Mouse (Mus musculus): ENCODE measurements around the gene Plekhh2. TPM values are rescaled to one million over a fixed set of nuclear protein-coding genes. Genes with fewer than 3 reads are reported as not detected.

Gene Plekhh2
- polyA plus RNA-seq, 1 experiment from 2014 or later: 1.7 TPM

DNA sequence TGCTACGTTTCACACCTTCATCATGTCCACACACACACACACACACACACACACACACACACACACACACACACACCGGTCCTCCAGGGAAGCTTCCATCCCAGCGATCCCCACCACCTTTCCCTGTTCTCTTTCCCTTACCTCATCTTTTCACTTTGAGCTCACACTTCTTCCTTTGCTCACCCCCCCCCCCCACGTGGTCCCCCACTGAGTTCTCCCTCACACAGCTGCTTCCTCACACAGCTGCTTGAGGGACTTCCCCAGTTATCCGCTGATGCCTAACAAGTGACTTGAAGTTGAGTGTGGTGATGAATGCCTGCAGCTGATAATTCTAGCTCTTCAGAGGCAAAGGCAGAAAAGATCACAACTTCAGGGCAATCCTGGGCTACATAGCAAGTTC lies 95.9 kb downstream of the Plekhh2 start:
- no peak overlapping the region for H3K9ac ChIP-seq (replicated peaks; ENCODE audit: low read depth, low read length)
- 73% methylated on average over 5 of the region's 5 CpGs for WGBS
- H3K27me3 ChIP-seq (replicated peaks; ENCODE audit: control insufficient read depth, insufficient read depth, low read length): no peaks in the 10 kb centered on the region
- ATAC-seq: no peak
- no peaks in the 10 kb centered on the region for H3K36me3 ChIP-seq (ENCODE audit: control insufficient read depth, insufficient read depth)
- H3K9me3 ChIP-seq (ENCODE audit: control insufficient read depth, low read length): no peaks in the 10 kb centered on the region
- H3K4me1 ChIP-seq (replicated peaks; ENCODE audit: control insufficient read depth, insufficient read depth, low read length): no peaks in the 10 kb centered on the region
- H3K4me2 ChIP-seq (ENCODE audit: low read length): no peak overlapping the region
- H3K27ac ChIP-seq (ENCODE audit: low read length): no peak overlapping the region
- H3K4me3 ChIP-seq (replicated peaks; ENCODE audit: low read length): no peak overlapping the region

DNA sequence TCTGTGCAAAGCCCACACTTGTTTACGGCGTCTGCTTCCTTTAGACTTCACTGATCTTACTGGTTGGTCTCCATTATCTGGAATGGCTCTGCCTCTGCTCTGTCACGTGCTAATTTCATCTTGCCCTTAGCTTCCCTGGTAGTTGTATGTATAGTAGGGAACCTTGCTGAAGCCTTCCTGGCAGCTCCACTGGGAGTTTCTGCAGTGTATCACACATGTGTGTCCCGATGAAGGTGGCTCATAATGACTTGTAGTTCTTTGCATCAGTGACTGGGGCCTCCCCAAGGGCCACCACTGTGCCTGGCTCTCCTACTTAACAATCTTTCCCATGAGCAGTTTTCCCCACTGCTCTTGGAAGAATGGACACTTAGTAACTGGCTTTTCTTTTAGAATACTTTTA lies 96.9 kb downstream of the Plekhh2 start:
- ATAC-seq: no peak
- no peak overlapping the region for H3K9ac ChIP-seq (replicated peaks; ENCODE audit: low read depth, low read length)
- H3K27ac ChIP-seq (ENCODE audit: low read length): no peak overlapping the region
- no peaks in the 10 kb centered on the region for H3K27me3 ChIP-seq (replicated peaks; ENCODE audit: control insufficient read depth, insufficient read depth, low read length)
- H3K4me1 ChIP-seq (replicated peaks; ENCODE audit: control insufficient read depth, insufficient read depth, low read length): no peaks in the 10 kb centered on the region
- WGBS: 87% methylated on average over 4 of the region's 4 CpGs
- H3K36me3 ChIP-seq (ENCODE audit: control insufficient read depth, insufficient read depth): no peaks in the 10 kb centered on the region
- H3K9me3 ChIP-seq (ENCODE audit: control insufficient read depth, low read length): no peaks in the 10 kb centered on the region
- H3K4me2 ChIP-seq (ENCODE audit: low read length): no peak overlapping the region
- no peak overlapping the region for H3K4me3 ChIP-seq (replicated peaks; ENCODE audit: low read length)

DNA sequence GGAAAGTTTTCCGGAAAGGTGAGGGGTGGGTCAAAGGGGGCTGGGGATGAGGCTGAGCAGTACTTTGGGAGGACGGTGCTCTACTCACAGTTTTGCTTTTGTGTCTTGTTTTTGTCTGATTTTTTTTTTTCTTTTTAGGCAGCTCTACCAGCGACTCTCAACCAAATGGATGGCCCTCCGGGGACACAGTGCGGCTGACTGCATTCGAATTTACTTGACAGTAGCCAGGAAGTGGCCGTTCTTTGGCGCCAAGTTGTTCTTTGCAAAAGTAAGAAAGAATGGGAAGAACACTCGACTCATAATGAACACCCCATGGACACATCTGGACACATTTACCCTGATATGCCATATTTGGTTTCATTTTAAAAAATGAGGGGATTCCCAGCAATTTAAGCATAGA lies 99.8 kb downstream of the Plekhh2 start:
- 87% methylated on average over 9 of the region's 9 CpGs for WGBS
- no peak overlapping the region for H3K27ac ChIP-seq (ENCODE audit: low read length)
- ATAC-seq: no peak
- no peak overlapping the region for H3K4me2 ChIP-seq (ENCODE audit: low read length)
- no peaks in the 10 kb centered on the region for H3K27me3 ChIP-seq (replicated peaks; ENCODE audit: control insufficient read depth, insufficient read depth, low read length)
- no peaks in the 10 kb centered on the region for H3K36me3 ChIP-seq (ENCODE audit: control insufficient read depth, insufficient read depth)
- no peaks in the 10 kb centered on the region for H3K9me3 ChIP-seq (ENCODE audit: control insufficient read depth, low read length)
- H3K4me1 ChIP-seq (replicated peaks; ENCODE audit: control insufficient read depth, insufficient read depth, low read length): no peaks in the 10 kb centered on the region
- H3K9ac ChIP-seq (replicated peaks; ENCODE audit: low read depth, low read length): no peak overlapping the region
- no peak overlapping the region for H3K4me3 ChIP-seq (replicated peaks; ENCODE audit: low read length)

DNA sequence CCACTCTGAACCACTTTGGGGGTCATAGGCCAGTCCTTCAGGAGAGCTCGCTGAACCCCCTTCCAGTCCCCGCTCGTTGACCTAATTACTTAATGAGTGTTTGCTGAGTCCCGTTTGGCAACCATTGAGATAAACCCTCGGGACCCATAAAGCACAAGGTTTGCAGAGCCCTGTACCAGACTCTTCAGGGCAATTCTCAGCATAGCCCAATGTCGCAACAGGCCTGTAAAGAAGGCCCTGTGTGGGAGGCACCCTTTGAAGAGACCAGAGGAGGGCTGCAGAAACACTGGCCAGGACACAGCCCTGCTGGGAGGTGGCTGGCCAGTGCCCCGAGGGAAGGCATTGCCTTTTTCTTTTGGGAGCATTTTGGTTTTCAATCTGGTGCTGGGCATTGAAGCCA lies 100.3 kb downstream of the Plekhh2 start:
- WGBS: 75% methylated on average over 7 of the region's 7 CpGs
- ATAC-seq: no peak
- H3K36me3 ChIP-seq (ENCODE audit: control insufficient read depth, insufficient read depth): no peaks in the 10 kb centered on the region

DNA sequence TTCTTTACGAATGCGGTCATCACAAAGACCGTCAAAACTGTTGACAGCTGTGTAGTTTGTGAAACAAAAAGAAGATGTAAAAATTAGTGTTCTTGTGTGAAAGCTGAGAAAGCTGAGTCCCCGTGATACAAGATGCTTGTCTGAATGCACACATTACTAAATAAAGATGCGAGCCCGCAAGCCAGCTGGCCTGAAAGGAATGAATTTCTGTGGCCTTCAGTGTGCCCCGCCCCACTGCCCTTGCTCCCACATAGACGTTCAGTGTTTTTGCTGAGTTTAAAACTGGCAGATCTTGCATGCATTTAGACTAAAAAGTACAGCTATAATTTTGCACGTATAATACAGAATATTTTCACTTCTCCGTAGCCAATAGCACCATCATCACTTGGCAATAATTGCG lies 104.1 kb downstream of the Plekhh2 start:
- Histone ChIP-seq H3K9ac (replicated peaks; ENCODE audit: low read depth, low read length) (no peak overlapping the region), H3K36me3 (ENCODE audit: control insufficient read depth, insufficient read depth) (no peaks in the 10 kb centered on the region), H3K9me3 (ENCODE audit: control insufficient read depth, low read length) (no peaks in the 10 kb centered on the region), H3K4me2 (ENCODE audit: low read length) (no peak overlapping the region), H3K4me1 (replicated peaks; ENCODE audit: control insufficient read depth, insufficient read depth, low read length) (no peaks in the 10 kb centered on the region), H3K4me3 (replicated peaks; ENCODE audit: low read length) (no peak overlapping the region), H3K27ac (ENCODE audit: low read length) (no peak overlapping the region), H3K27me3 (replicated peaks; ENCODE audit: control insufficient read depth, insufficient read depth, low read length) (no peaks in the 10 kb centered on the region)
- 71% methylated on average over 11 of the region's 11 CpGs for WGBS
- ATAC-seq: no peak

More for the DNA sequence above, 100.3 kb downstream of the Plekhh2 start:
- no peak overlapping the region for H3K4me3 ChIP-seq (replicated peaks; ENCODE audit: low read length)
- no peak overlapping the region for H3K9ac ChIP-seq (replicated peaks; ENCODE audit: low read depth, low read length)
- H3K27ac ChIP-seq (ENCODE audit: low read length): no peak overlapping the region
- H3K4me2 ChIP-seq (ENCODE audit: low read length): no peak overlapping the region
- H3K9me3 ChIP-seq (ENCODE audit: control insufficient read depth, low read length): no peaks in the 10 kb centered on the region
- H3K27me3 ChIP-seq (replicated peaks; ENCODE audit: control insufficient read depth, insufficient read depth, low read length): no peaks in the 10 kb centered on the region
- H3K4me1 ChIP-seq (replicated peaks; ENCODE audit: control insufficient read depth, insufficient read depth, low read length): no peaks in the 10 kb centered on the region

DNA sequence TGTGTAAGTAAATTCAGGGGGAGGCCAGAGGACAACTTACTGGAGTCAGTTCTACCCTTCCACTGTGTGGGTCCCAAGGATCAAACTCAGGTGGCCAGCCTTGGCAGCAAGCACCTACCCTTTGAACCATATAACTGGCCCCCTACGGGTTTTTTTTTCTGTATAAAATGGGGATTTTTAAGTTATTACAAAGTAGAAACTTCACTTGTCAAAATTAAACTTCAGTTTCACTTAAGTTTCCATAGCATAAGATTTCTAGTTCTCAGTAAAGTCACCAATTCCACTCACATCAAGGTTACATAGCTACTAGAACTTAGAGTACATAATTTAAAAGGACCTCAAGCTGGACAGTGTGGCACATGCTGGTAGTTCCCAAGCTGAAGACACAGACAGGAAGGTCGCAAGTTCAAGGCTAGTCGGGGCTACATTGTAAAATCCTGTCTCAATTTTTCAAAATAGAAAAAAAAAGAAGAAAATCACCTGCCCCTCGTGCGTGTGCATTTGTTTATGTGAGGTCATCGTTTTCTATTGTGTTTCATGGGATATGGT lies 104.9 kb downstream of the Plekhh2 start:
- Histone ChIP-seq H3K27ac (ENCODE audit: low read length) (no peak overlapping the region), H3K4me3 (replicated peaks; ENCODE audit: low read length) (no peak overlapping the region), H3K4me2 (ENCODE audit: low read length) (no peak overlapping the region), H3K27me3 (replicated peaks; ENCODE audit: control insufficient read depth, insufficient read depth, low read length) (no peaks in the 10 kb centered on the region), H3K36me3 (ENCODE audit: control insufficient read depth, insufficient read depth) (no peaks in the 10 kb centered on the region), H3K4me1 (replicated peaks; ENCODE audit: control insufficient read depth, insufficient read depth, low read length) (no peaks in the 10 kb centered on the region), H3K9ac (replicated peaks; ENCODE audit: low read depth, low read length) (no peak overlapping the region), H3K9me3 (ENCODE audit: control insufficient read depth, low read length) (no peaks in the 10 kb centered on the region)
- no peak for ATAC-seq
- WGBS: 83% methylated on average over 6 of the region's 6 CpGs

DNA sequence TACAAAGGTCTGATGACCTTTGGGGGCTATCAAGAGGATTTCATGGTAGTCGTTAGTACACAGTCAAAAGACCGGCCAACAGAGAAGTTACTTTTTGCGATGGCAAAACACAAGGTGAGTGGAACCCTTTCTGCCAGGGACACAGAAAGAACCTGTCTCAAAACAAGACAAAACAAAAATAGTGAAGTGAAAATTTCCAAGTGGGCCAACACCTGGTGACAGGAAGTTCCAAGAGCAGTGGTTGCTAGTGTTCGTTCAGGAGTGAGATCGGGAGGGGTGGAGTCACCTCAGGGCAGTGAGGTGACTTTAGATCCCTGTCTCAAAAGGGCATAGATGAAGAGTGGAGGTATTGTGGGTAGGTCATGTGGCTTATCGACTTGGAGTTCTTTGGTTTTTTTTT lies 106.3 kb downstream of the Plekhh2 start:
- Histone ChIP-seq H3K27ac (ENCODE audit: low read length) (no peak overlapping the region), H3K4me1 (replicated peaks; ENCODE audit: control insufficient read depth, insufficient read depth, low read length) (no peaks in the 10 kb centered on the region), H3K4me2 (ENCODE audit: low read length) (no peak overlapping the region), H3K9ac (replicated peaks; ENCODE audit: low read depth, low read length) (no peak overlapping the region), H3K27me3 (replicated peaks; ENCODE audit: control insufficient read depth, insufficient read depth, low read length) (no peaks in the 10 kb centered on the region), H3K9me3 (ENCODE audit: control insufficient read depth, low read length) (no peaks in the 10 kb centered on the region), H3K36me3 (ENCODE audit: control insufficient read depth, insufficient read depth) (no peaks in the 10 kb centered on the region), H3K4me3 (replicated peaks; ENCODE audit: low read length) (no peak overlapping the region)
- ATAC-seq: no peak
- 90% methylated on average over 6 of the region's 6 CpGs for WGBS

DNA sequence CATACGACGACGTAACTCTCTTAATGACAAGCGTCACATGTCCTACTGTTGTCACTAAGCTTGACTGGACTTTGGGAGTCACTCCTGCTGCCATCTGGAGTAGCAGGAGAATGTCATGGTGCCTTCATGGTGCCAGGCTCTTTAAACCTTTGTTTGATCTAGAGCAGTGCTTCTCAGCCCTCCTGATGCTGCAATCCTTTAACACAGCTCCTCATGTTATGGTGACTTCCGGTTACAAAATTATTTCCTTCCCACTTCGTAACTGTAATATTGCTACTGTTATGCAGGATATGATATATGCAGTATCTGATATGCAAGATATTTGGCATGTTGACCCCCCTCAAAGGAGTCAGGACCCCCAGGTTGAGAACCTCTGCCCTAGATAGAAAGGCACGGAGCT lies 107.4 kb downstream of the Plekhh2 start:
- H3K4me2 ChIP-seq (ENCODE audit: low read length): no peak overlapping the region
- ATAC-seq: no peak
- 86% methylated on average over 7 of the region's 7 CpGs for WGBS
- H3K9ac ChIP-seq (replicated peaks; ENCODE audit: low read depth, low read length): no peak overlapping the region
- no peaks in the 10 kb centered on the region for H3K36me3 ChIP-seq (ENCODE audit: control insufficient read depth, insufficient read depth)
- no peaks in the 10 kb centered on the region for H3K9me3 ChIP-seq (ENCODE audit: control insufficient read depth, low read length)
- H3K27ac ChIP-seq (ENCODE audit: low read length): no peak overlapping the region
- no peak overlapping the region for H3K4me3 ChIP-seq (replicated peaks; ENCODE audit: low read length)
- H3K27me3 ChIP-seq (replicated peaks; ENCODE audit: control insufficient read depth, insufficient read depth, low read length): no peaks in the 10 kb centered on the region
- no peaks in the 10 kb centered on the region for H3K4me1 ChIP-seq (replicated peaks; ENCODE audit: control insufficient read depth, insufficient read depth, low read length)

DNA sequence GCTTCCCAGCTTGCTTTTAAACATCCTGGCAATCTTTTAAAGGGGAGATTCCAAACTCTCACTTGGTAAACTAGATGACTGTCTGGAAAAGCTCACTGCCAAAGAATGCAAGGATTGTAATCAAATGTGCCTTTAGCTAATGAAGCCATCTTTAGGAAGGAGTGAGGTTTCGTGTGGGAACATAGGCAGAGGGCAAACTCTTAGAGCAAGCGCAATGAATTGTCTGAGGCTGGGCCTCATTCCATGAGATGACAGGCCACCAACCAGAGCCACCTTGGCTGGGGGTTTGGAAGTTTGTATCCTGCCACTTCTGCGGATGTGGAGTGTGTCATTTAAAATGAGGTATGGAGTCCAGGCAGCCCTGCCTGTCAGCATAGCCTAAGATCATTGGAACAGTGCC lies 108.4 kb downstream of the Plekhh2 start:
- no peaks in the 10 kb centered on the region for H3K27me3 ChIP-seq (replicated peaks; ENCODE audit: control insufficient read depth, insufficient read depth, low read length)
- 68% methylated on average over 3 of the region's 3 CpGs for WGBS
- H3K27ac ChIP-seq (ENCODE audit: low read length): no peak overlapping the region
- H3K36me3 ChIP-seq (ENCODE audit: control insufficient read depth, insufficient read depth): no peaks in the 10 kb centered on the region
- no peak overlapping the region for H3K9ac ChIP-seq (replicated peaks; ENCODE audit: low read depth, low read length)
- no peak overlapping the region for H3K4me3 ChIP-seq (replicated peaks; ENCODE audit: low read length)
- ATAC-seq: no peak
- no peak overlapping the region for H3K4me2 ChIP-seq (ENCODE audit: low read length)
- H3K4me1 ChIP-seq (replicated peaks; ENCODE audit: control insufficient read depth, insufficient read depth, low read length): no peaks in the 10 kb centered on the region
- no peaks in the 10 kb centered on the region for H3K9me3 ChIP-seq (ENCODE audit: control insufficient read depth, low read length)

DNA sequence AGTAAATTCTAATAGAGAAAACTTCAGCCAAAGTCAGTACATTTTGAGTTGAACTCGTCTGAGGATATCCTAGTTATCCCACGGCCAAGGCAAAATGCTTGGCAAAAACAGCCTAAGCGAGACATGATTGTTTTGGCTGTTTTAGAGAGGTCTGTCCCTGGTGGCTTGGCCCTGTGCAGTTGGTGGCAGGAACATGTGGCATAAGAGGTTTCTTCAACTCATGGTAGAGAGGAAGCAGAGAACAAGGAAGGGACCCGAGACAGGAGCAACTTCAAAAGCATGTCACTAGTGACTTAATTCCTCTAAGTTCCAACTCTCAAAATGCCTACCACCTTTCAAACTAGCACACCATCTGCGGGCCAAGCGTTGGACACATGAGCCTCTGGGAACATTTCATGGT lies 108.9 kb downstream of the Plekhh2 start:
- Histone ChIP-seq H3K27ac (ENCODE audit: low read length) (no peak overlapping the region), H3K36me3 (ENCODE audit: control insufficient read depth, insufficient read depth) (no peaks in the 10 kb centered on the region), H3K4me2 (ENCODE audit: low read length) (no peak overlapping the region), H3K27me3 (replicated peaks; ENCODE audit: control insufficient read depth, insufficient read depth, low read length) (no peaks in the 10 kb centered on the region), H3K9me3 (ENCODE audit: control insufficient read depth, low read length) (no peaks in the 10 kb centered on the region), H3K9ac (replicated peaks; ENCODE audit: low read depth, low read length) (no peak overlapping the region), H3K4me3 (replicated peaks; ENCODE audit: low read length) (no peak overlapping the region), H3K4me1 (replicated peaks; ENCODE audit: control insufficient read depth, insufficient read depth, low read length) (no peaks in the 10 kb centered on the region)
- 78% methylated on average over 6 of the region's 6 CpGs for WGBS
- no peak for ATAC-seq

All from forebrain, embryonic 16.5 days (tissue).